Mouse (Mus musculus): ENCODE measurements at regions not wholly inside any gene's neighbourhood (a gene's known extent, or its start where the extent isn't known, plus 50 kb on each side); places are given as distances from the start of the nearest gene placed in this dataset.

- no peak overlapping the region for H3K9ac ChIP-seq (ENCODE audit: low read depth, low read length)
- ATAC-seq: no peak
- WGBS: 74% methylated on average over 11 of the region's 11 CpGs
Measured at GRCm38 (mm10) chr13:112058218-112058617, 230.0 kb upstream of the Ankrd55 start.

DNA sequence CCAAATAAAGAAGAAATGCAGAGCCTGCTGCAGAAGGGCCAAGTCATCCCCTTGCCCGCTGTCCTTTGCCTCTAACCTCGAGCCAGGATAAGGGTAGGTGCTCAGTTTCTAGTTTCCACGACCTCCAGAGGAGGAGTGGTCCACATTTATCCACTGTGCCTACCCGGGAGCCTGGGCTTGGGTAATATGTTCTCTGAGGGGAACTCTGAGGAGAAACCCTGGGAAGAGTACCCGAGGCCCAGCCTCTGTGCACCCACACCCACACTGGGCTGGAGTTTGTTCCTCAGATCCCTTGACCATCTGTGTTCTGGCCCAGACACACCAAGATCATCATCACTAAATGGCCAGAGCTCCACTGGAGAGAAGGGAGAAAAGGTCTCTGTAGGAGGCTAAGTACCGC lies 229.5 kb upstream of the Ankrd55 start:
- ATAC-seq: no peak
- H3K27ac ChIP-seq (ENCODE audit: low read depth, low read length): no peak overlapping the region
- 92% methylated on average over 6 of the region's 6 CpGs for WGBS
- no peaks in the 10 kb centered on the region for H3K9me3 ChIP-seq (ENCODE audit: control insufficient read depth, low read length)
- H3K36me3 ChIP-seq (ENCODE audit: control insufficient read depth, insufficient read depth, low read length): no peaks in the 10 kb centered on the region
- no peak overlapping the region for H3K9ac ChIP-seq (ENCODE audit: low read depth, low read length)
- no peak overlapping the region for H3K4me3 ChIP-seq (ENCODE audit: low read length)
- no peak overlapping the region for H3K4me2 ChIP-seq (ENCODE audit: low read length)
- H3K4me1 ChIP-seq (ENCODE audit: control insufficient read depth, insufficient read depth, low read depth, low read length): no peaks in the 10 kb centered on the region
- H3K27me3 ChIP-seq (replicated peaks; ENCODE audit: control insufficient read depth, insufficient read depth, low read length): no peaks in the 10 kb centered on the region

More at GRCm38 (mm10) chr13:112058218-112058617, 230.0 kb upstream of the Ankrd55 start:
- Histone ChIP-seq H3K4me3 (ENCODE audit: low read length) (no peak overlapping the region), H3K36me3 (ENCODE audit: control insufficient read depth, insufficient read depth, low read length) (no peaks in the 10 kb centered on the region), H3K4me2 (ENCODE audit: low read length) (no peak overlapping the region), H3K27ac (ENCODE audit: low read depth, low read length) (no peak overlapping the region), H3K27me3 (replicated peaks; ENCODE audit: control insufficient read depth, insufficient read depth, low read length) (no peaks in the 10 kb centered on the region), H3K4me1 (ENCODE audit: control insufficient read depth, insufficient read depth, low read depth, low read length) (no peaks in the 10 kb centered on the region), H3K9me3 (ENCODE audit: control insufficient read depth, low read length) (no peaks in the 10 kb centered on the region)

GRCm38 (mm10) chr13:112062024-112062423 lies 226.2 kb upstream of the Ankrd55 start:
- Histone ChIP-seq H3K27me3 (replicated peaks; ENCODE audit: control insufficient read depth, insufficient read depth, low read length) (no peaks in the 10 kb centered on the region; the same call in 1 of the 2 replicates), H3K9ac (ENCODE audit: low read depth, low read length) (no peak overlapping the region), H3K27ac (ENCODE audit: low read depth, low read length) (no peak overlapping the region), H3K4me3 (ENCODE audit: low read length) (no peak overlapping the region), H3K9me3 (ENCODE audit: control insufficient read depth, low read length) (no peaks in the 10 kb centered on the region), H3K4me2 (ENCODE audit: low read length) (no peak overlapping the region), H3K36me3 (ENCODE audit: control insufficient read depth, insufficient read depth, low read length) (no peaks in the 10 kb centered on the region), H3K4me1 (ENCODE audit: control insufficient read depth, insufficient read depth, low read depth, low read length) (no peaks in the 10 kb centered on the region; the same call in 1 of the 2 replicates)
- WGBS: 90% methylated on average over 8 of the region's 8 CpGs
- no peak for ATAC-seq

- no peak for ATAC-seq
Measured at GRCm38 (mm10) chr13:112063409-112064111, 224.7 kb upstream of the Ankrd55 start.

DNA sequence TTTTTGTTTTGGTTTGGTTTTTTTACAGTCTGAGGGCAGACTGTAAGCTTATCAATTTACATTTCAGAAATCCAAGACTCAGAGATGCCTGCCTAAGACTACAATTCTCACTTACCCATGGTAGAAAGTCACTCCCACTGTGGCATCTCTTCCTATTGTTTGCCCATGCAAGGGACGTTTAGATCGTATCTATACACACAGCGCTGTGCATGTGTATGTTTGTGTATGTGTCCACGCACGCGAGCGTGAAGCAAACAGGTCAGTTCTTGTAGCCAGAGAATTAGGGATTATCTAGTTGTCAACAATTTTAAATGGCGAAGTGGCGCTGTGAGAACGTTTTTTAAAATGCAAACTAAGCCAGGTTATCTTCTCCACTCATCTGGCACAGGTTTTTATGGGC lies 223.6 kb upstream of the Ankrd55 start:
- no peak overlapping the region for H3K4me3 ChIP-seq (ENCODE audit: low read length)
- no peak for ATAC-seq
- H3K4me1 ChIP-seq (ENCODE audit: control insufficient read depth, insufficient read depth, low read depth, low read length): no peaks in the 10 kb centered on the region; the same call in 1 of the 2 replicates
- no peak overlapping the region for H3K4me2 ChIP-seq (ENCODE audit: low read length)
- H3K27me3 ChIP-seq (replicated peaks; ENCODE audit: control insufficient read depth, insufficient read depth, low read length): no peaks in the 10 kb centered on the region; the same call in 1 of the 2 replicates
- H3K9ac ChIP-seq (ENCODE audit: low read depth, low read length): no peak overlapping the region
- 87% methylated on average over 10 of the region's 10 CpGs for WGBS
- no peaks in the 10 kb centered on the region for H3K9me3 ChIP-seq (ENCODE audit: control insufficient read depth, low read length)
- no peak overlapping the region for H3K27ac ChIP-seq (ENCODE audit: low read depth, low read length)
- no peaks in the 10 kb centered on the region for H3K36me3 ChIP-seq (ENCODE audit: control insufficient read depth, insufficient read depth, low read length)

More at GRCm38 (mm10) chr13:112063409-112064111, 224.7 kb upstream of the Ankrd55 start:
- Histone ChIP-seq H3K4me1 (ENCODE audit: control insufficient read depth, insufficient read depth, low read depth, low read length) (no peaks in the 10 kb centered on the region; the same call in 1 of the 2 replicates), H3K36me3 (ENCODE audit: control insufficient read depth, insufficient read depth, low read length) (no peaks in the 10 kb centered on the region), H3K27ac (ENCODE audit: low read depth, low read length) (no peak overlapping the region), H3K9me3 (ENCODE audit: control insufficient read depth, low read length) (no peaks in the 10 kb centered on the region), H3K4me2 (ENCODE audit: low read length) (no peak overlapping the region), H3K4me3 (ENCODE audit: low read length) (no peak overlapping the region), H3K9ac (ENCODE audit: low read depth, low read length) (no peak overlapping the region), H3K27me3 (replicated peaks; ENCODE audit: control insufficient read depth, insufficient read depth, low read length) (no peaks in the 10 kb centered on the region; the same call in 1 of the 2 replicates)
- 66% methylated on average over 11 of the region's 11 CpGs for WGBS

GRCm38 (mm10) chr13:112067066-112067847 lies 221.0 kb upstream of the Ankrd55 start:
- H3K9ac ChIP-seq (ENCODE audit: low read depth, low read length): no peak overlapping the region
- H3K4me2 ChIP-seq (ENCODE audit: low read length): no peak overlapping the region
- H3K36me3 ChIP-seq (ENCODE audit: control insufficient read depth, insufficient read depth, low read length): no peaks in the 10 kb centered on the region
- no peak for ATAC-seq
- no peaks in the 10 kb centered on the region; the same call in 1 of the 2 replicates for H3K4me1 ChIP-seq (ENCODE audit: control insufficient read depth, insufficient read depth, low read depth, low read length)
- H3K27ac ChIP-seq (ENCODE audit: low read depth, low read length): no peak overlapping the region
- WGBS: 77% methylated on average over 20 of the region's 20 CpGs
- H3K27me3 ChIP-seq (replicated peaks; ENCODE audit: control insufficient read depth, insufficient read depth, low read length): no peaks in the 10 kb centered on the region; the same call in 1 of the 2 replicates
- H3K9me3 ChIP-seq (ENCODE audit: control insufficient read depth, low read length): no peaks in the 10 kb centered on the region
- H3K4me3 ChIP-seq (ENCODE audit: low read length): no peak overlapping the region

DNA sequence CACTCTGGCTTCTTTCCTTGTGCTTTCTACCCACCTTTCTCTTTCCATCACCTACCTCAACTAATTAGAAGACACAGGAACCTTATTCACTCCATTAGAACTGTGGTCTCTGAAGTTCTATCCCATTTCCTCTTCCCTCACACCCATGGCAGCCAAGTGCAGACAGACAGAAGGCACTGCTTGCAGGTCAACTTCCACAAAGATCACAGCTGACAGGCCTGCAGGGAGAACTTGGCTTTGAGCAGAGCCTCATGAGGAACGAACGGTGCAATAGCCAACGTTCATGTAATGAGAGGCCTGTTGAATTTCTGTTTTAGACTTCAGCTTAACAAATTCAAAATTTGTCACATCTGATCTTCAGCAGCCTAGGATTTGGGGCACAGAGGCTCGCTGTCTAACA lies 217.5 kb upstream of the Ankrd55 start:
- no peak overlapping the region for H3K9ac ChIP-seq (ENCODE audit: low read depth, low read length)
- H3K4me2 ChIP-seq (ENCODE audit: low read length): no peak overlapping the region
- H3K36me3 ChIP-seq (ENCODE audit: control insufficient read depth, insufficient read depth, low read length): no peaks in the 10 kb centered on the region
- ATAC-seq: no peak
- no peaks in the 10 kb centered on the region for H3K27me3 ChIP-seq (replicated peaks; ENCODE audit: control insufficient read depth, insufficient read depth, low read length)
- H3K4me3 ChIP-seq (ENCODE audit: low read length): no peak overlapping the region
- H3K4me1 ChIP-seq (ENCODE audit: control insufficient read depth, insufficient read depth, low read depth, low read length): no peaks in the 10 kb centered on the region; the same call in 1 of the 2 replicates
- 94% methylated on average over 4 of the region's 4 CpGs for WGBS
- H3K27ac ChIP-seq (ENCODE audit: low read depth, low read length): no peak overlapping the region
- H3K9me3 ChIP-seq (ENCODE audit: control insufficient read depth, low read length): no peaks in the 10 kb centered on the region

GRCm38 (mm10) chr13:112071209-112071955 lies 216.9 kb upstream of the Ankrd55 start:
- Histone ChIP-seq H3K27me3 (replicated peaks; ENCODE audit: control insufficient read depth, insufficient read depth, low read length) (no peaks in the 10 kb centered on the region), H3K9me3 (ENCODE audit: control insufficient read depth, low read length) (no peaks in the 10 kb centered on the region), H3K4me2 (ENCODE audit: low read length) (no peak overlapping the region), H3K27ac (ENCODE audit: low read depth, low read length) (no peak overlapping the region), H3K4me3 (ENCODE audit: low read length) (no peak overlapping the region), H3K9ac (ENCODE audit: low read depth, low read length) (no peak overlapping the region), H3K36me3 (ENCODE audit: control insufficient read depth, insufficient read depth, low read length) (no peaks in the 10 kb centered on the region), H3K4me1 (ENCODE audit: control insufficient read depth, insufficient read depth, low read depth, low read length) (no peaks in the 10 kb centered on the region; the same call in 1 of the 2 replicates)
- ATAC-seq: no peak
- 84% methylated on average over 10 of the region's 10 CpGs for WGBS

- Histone ChIP-seq H3K27ac (ENCODE audit: low read depth, low read length) (no peak overlapping the region), H3K4me3 (ENCODE audit: low read length) (no peak overlapping the region), H3K27me3 (replicated peaks; ENCODE audit: control insufficient read depth, insufficient read depth, low read length) (no peaks in the 10 kb centered on the region), H3K36me3 (ENCODE audit: control insufficient read depth, insufficient read depth, low read length) (no peaks in the 10 kb centered on the region), H3K9me3 (ENCODE audit: control insufficient read depth, low read length) (no peaks in the 10 kb centered on the region), H3K4me2 (ENCODE audit: low read length) (no peak overlapping the region), H3K4me1 (ENCODE audit: control insufficient read depth, insufficient read depth, low read depth, low read length) (no peaks in the 10 kb centered on the region; the same call in 1 of the 2 replicates), H3K9ac (ENCODE audit: low read depth, low read length) (no peak overlapping the region)
- ATAC-seq: no peak
- WGBS: 89% methylated on average over 3 of the region's 3 CpGs
Measured at GRCm38 (mm10) chr13:112071956-112072314, 216.3 kb upstream of the Ankrd55 start.
